Mouse (Mus musculus) kidney, adult 18-20 months (tissue): ENCODE measurements at regions not wholly inside any gene's neighbourhood (a gene's known extent, or its start where the extent isn't known, plus 50 kb on each side); places are given as distances from the start of the nearest gene placed in this dataset.

Experiments
- DNase-seq: peaks from one replicate; pipeline ENCODE4 v3.0.0; 2021

GRCm38 (mm10) chr2:9596135-9596534, 284.9 kb upstream of the 4930412O13Rik start:
- no peak for DNase-seq

- DNase-seq = no peak
Measured at GRCm38 (mm10) chr2:9604984-9605383, 276.1 kb upstream of the 4930412O13Rik start.

- DNase-seq = no peak
Measured at GRCm38 (mm10) chr2:9607547-9607946, 273.5 kb upstream of the 4930412O13Rik start.

GRCm38 (mm10) chr2:9614415-9614814, 266.6 kb upstream of the 4930412O13Rik start:
- DNase-seq = no peak

GRCm38 (mm10) chr2:9616292-9616691, 264.8 kb upstream of the 4930412O13Rik start:
- DNase-seq = no peak

- peak; percentile 47 for DNase-seq
Measured at GRCm38 (mm10) chr2:9620303-9621244, 260.5 kb upstream of the 4930412O13Rik start.

GRCm38 (mm10) chr2:9623702-9624101, 257.4 kb upstream of the 4930412O13Rik start:
- DNase-seq = no peak

GRCm38 (mm10) chr2:9628026-9628425, 253.0 kb upstream of the 4930412O13Rik start:
- DNase-seq = no peak

- DNase-seq = no peak
Measured at GRCm38 (mm10) chr2:9632719-9633446, 248.2 kb upstream of the 4930412O13Rik start.

GRCm38 (mm10) chr2:9639262-9639661, 241.8 kb upstream of the 4930412O13Rik start:
- DNase-seq = no peak

- no peak for DNase-seq
Measured at GRCm38 (mm10) chr2:9641629-9642028, 239.4 kb upstream of the 4930412O13Rik start.

GRCm38 (mm10) chr2:9642411-9642810, 238.6 kb upstream of the 4930412O13Rik start:
- no peak for DNase-seq

- no peak for DNase-seq
Measured at GRCm38 (mm10) chr2:9646466-9646865, 234.6 kb upstream of the 4930412O13Rik start.

- DNase-seq = no peak
Measured at GRCm38 (mm10) chr2:9646963-9647362, 234.1 kb upstream of the 4930412O13Rik start.

GRCm38 (mm10) chr2:9650082-9650481, 231.0 kb upstream of the 4930412O13Rik start:
- no peak for DNase-seq

GRCm38 (mm10) chr2:9658880-9659279, 222.2 kb upstream of the 4930412O13Rik start:
- no peak for DNase-seq

- DNase-seq = no peak
Measured at GRCm38 (mm10) chr2:9669621-9670020, 211.4 kb upstream of the 4930412O13Rik start.

- no peak for DNase-seq
Measured at GRCm38 (mm10) chr2:9681691-9682152, 199.3 kb upstream of the 4930412O13Rik start.

- no peak for DNase-seq
Measured at GRCm38 (mm10) chr2:9683673-9684210, 197.3 kb upstream of the 4930412O13Rik start.

GRCm38 (mm10) chr2:9688176-9688575, 192.9 kb upstream of the 4930412O13Rik start:
- DNase-seq = no peak

- no peak for DNase-seq
Measured at GRCm38 (mm10) chr2:9689518-9689917, 191.5 kb upstream of the 4930412O13Rik start.

GRCm38 (mm10) chr2:9691506-9691905, 189.5 kb upstream of the 4930412O13Rik start:
- DNase-seq = no peak

- DNase-seq = no peak
Measured at GRCm38 (mm10) chr2:9691906-9692305, 189.1 kb upstream of the 4930412O13Rik start.
